Mouse (Mus musculus) frontal cortex, postnatal 14 days (tissue): ENCODE measurements around the gene B830017H08Rik.

Source experiments
- DNase-seq, 2 experiments: peaks; one replicate each; pipeline ENCODE4 v3.0.0; 2022; ENCODE audit warnings: low spot score in 2 of 2

B830017H08Rik gene

GRCm38 (mm10) chr16:17809711-17810110 lies 23.2 kb upstream of the B830017H08Rik start:
- no peak for DNase-seq

GRCm38 (mm10) chr16:17812120-17812519 lies 20.8 kb upstream of the B830017H08Rik start:
- no peak for DNase-seq

GRCm38 (mm10) chr16:17813173-17813572 lies 19.7 kb upstream of the B830017H08Rik start:
- no peak for DNase-seq

GRCm38 (mm10) chr16:17815411-17816402 lies 17.2 kb upstream of the B830017H08Rik start:
- no peak for DNase-seq

GRCm38 (mm10) chr16:17816528-17816927 lies 16.4 kb upstream of the B830017H08Rik start:
- no peak for DNase-seq

GRCm38 (mm10) chr16:17826500-17826899 lies 6.4 kb upstream of the B830017H08Rik start:
- DNase-seq, result no peak

- no peak for DNase-seq
Observed at GRCm38 (mm10) chr16:17828229-17828628, 4.7 kb upstream of the B830017H08Rik start.

- no peak for DNase-seq
Observed at GRCm38 (mm10) chr16:17828867-17829266, 4.1 kb upstream of the B830017H08Rik start.

GRCm38 (mm10) chr16:17830385-17831178 lies 2.3 kb upstream of the B830017H08Rik start:
- DNase-seq, result no peak

- DNase-seq, result no peak
Observed at GRCm38 (mm10) chr16:17831781-17832180, 1.1 kb upstream of the B830017H08Rik start.

- DNase-seq, result peak in 1 of 2 experiments; percentile 48
Observed at GRCm38 (mm10) chr16:17833321-17833680, 380 bp downstream of the B830017H08Rik start.

- DNase-seq, result peak in 1 of 2 experiments; percentile 63
Observed at GRCm38 (mm10) chr16:17833681-17834399, 919 bp downstream of the B830017H08Rik start.

- DNase-seq, result no peak
Observed at GRCm38 (mm10) chr16:17834543-17834942, 1.6 kb downstream of the B830017H08Rik start.

GRCm38 (mm10) chr16:17835481-17835880 lies 2.6 kb downstream of the B830017H08Rik start:
- DNase-seq, result no peak

- no peak for DNase-seq
Observed at GRCm38 (mm10) chr16:17838051-17838450, 5.1 kb downstream of the B830017H08Rik start, which contains the start of gene Car15. Car15 (minus strand) TSS chr16:17838364.

- DNase-seq, result no peak
Observed at GRCm38 (mm10) chr16:17839976-17840375, 7.1 kb downstream of the B830017H08Rik start.

- DNase-seq, result no peak
Observed at GRCm38 (mm10) chr16:17842437-17842836, 9.5 kb downstream of the B830017H08Rik start.

GRCm38 (mm10) chr16:17843701-17844365 lies 10.9 kb downstream of the B830017H08Rik start:
- DNase-seq, result no peak

GRCm38 (mm10) chr16:17848431-17848830 lies 15.5 kb downstream of the B830017H08Rik start:
- DNase-seq, result no peak

GRCm38 (mm10) chr16:17848928-17849327 lies 16.0 kb downstream of the B830017H08Rik start:
- DNase-seq, result no peak

GRCm38 (mm10) chr16:17849486-17849885 lies 16.6 kb downstream of the B830017H08Rik start:
- no peak for DNase-seq
